Mouse (Mus musculus) limb, embryonic 12.5 days (tissue): ENCODE measurements at regions not wholly inside any gene's neighbourhood (a gene's known extent, or its start where the extent isn't known, plus 50 kb on each side); places are given as distances from the start of the nearest gene placed in this dataset.

Experiments
- ATAC-seq: fragments of 200-750 bp; cut with Nextera tagmentation; 2 replicates; pipeline ENCODE4 v1.8.0; 2017; ENCODE audit warnings: low read depth, moderate TSS enrichment; ENCODE audit not compliant: insufficient number of reproducible peaks, insufficient read depth, low FRiP score, low TSS enrichment
- H3K27ac ChIP-seq: fragments of 300-500 bp; sonication (generic); 2 replicates; pipeline ENCODE4 v1.5.1; 2016; ENCODE audit warnings: mild to moderate bottlenecking, moderate library complexity
- H3K27me3 ChIP-seq: fragments of 300-500 bp; sonication (generic); 2 replicates; pipeline ENCODE4 v1.6.1; 2016; ENCODE audit warnings: mild to moderate bottlenecking, moderate library complexity
- H3K36me3 ChIP-seq: fragments of 300-500 bp; sonication (generic); 2 replicates; pipeline ENCODE4 v1.6.1; 2016; ENCODE audit warnings: mild to moderate bottlenecking, moderate library complexity
- H3K4me1 ChIP-seq: fragments of 300-500 bp; sonication (generic); replicated peaks from 2 replicates; pipeline ENCODE4 v1.6.1; 2016
- H3K4me2 ChIP-seq: fragments of 300-500 bp; sonication (generic); 2 replicates; pipeline ENCODE4 v1.6.1; 2016; ENCODE audit warnings: mild to moderate bottlenecking, moderate library complexity
- H3K4me3 ChIP-seq: fragments of 300-500 bp; sonication (generic); replicated peaks from 2 replicates; pipeline ENCODE4 v1.5.1; 2016; ENCODE audit warnings: mild to moderate bottlenecking
- H3K9ac ChIP-seq: fragments of 300-500 bp; sonication (generic); replicated peaks from 2 replicates; pipeline ENCODE4 v1.6.1; 2016; ENCODE audit warnings: mild to moderate bottlenecking, moderate library complexity
- H3K9me3 ChIP-seq: fragments of 300-500 bp; sonication (generic); 2 replicates; pipeline ENCODE4 v1.6.1; 2016; ENCODE audit warnings: mild to moderate bottlenecking, moderate library complexity
- WGBS: fragments of 180-500 bp; shearing (Covaris S2); methylation state at CpG from one replicate; pipeline ENCODE4 v1.1.7; 2016; 5-methylcytosine and 5-hydroxymethylcytosine counted together

GRCm38 (mm10) chr13:110492296-110493001 lies 97.6 kb downstream of the Plk2 start:
- Histone ChIP-seq H3K27ac (0 out of 2 replicates have a peak overlapping the region, but pooled peaks have one; percentile 17), H3K9ac (no peak overlapping the region), H3K9me3 (no peaks in the 10 kb centered on the region), H3K36me3 (no peaks in the 10 kb centered on the region), H3K4me2 (no peak overlapping the region), H3K4me1 (peaks cover 9% of the 10 kb centered on the region; the same call in 1 of the 2 replicates), H3K4me3 (no peak overlapping the region), H3K27me3 (no peaks in the 10 kb centered on the region)
- ATAC-seq: no peak
- 52% methylated on average over 9 of the region's 9 CpGs for WGBS

- no peak for ATAC-seq
- Histone ChIP-seq H3K9me3 (no peaks in the 10 kb centered on the region), H3K4me3 (no peak overlapping the region), H3K36me3 (no peaks in the 10 kb centered on the region), H3K27me3 (no peaks in the 10 kb centered on the region), H3K9ac (no peak overlapping the region), H3K4me2 (no peak overlapping the region), H3K4me1 (peaks cover 9% of the 10 kb centered on the region; the same call in 1 of the 2 replicates), H3K27ac (no peak overlapping the region)
- WGBS: 83% methylated on average over 7 of the region's 7 CpGs
These were observed 98.2 kb downstream of the Plk2 start for GRCm38 (mm10) chr13:110493002-110493552.

- no peaks in the 10 kb centered on the region for H3K36me3 ChIP-seq
- H3K27me3 ChIP-seq: no peaks in the 10 kb centered on the region
- WGBS: 73% methylated on average over 3 of the region's 3 CpGs
- H3K4me3 ChIP-seq: no peak overlapping the region
- H3K4me1 ChIP-seq: peaks cover 4% of the 10 kb centered on the region; the same call in 1 of the 2 replicates
- no peak overlapping the region for H3K27ac ChIP-seq
- no peaks in the 10 kb centered on the region for H3K9me3 ChIP-seq
- ATAC-seq: no peak
- no peak overlapping the region for H3K4me2 ChIP-seq
- H3K9ac ChIP-seq: no peak overlapping the region
These were observed 102.6 kb downstream of the Plk2 start for GRCm38 (mm10) chr13:110497461-110497860.

GRCm38 (mm10) chr13:110507814-110508362 lies 113.0 kb downstream of the Plk2 start:
- H3K9ac ChIP-seq: no peak overlapping the region
- H3K36me3 ChIP-seq: no peaks in the 10 kb centered on the region
- no peak overlapping the region for H3K4me3 ChIP-seq
- no peak overlapping the region for H3K4me2 ChIP-seq
- H3K27ac ChIP-seq: no peak overlapping the region
- H3K4me1 ChIP-seq: peaks cover 4% of the 10 kb centered on the region; the same call in 1 of the 2 replicates
- no peak for ATAC-seq
- peaks cover 5% of the 10 kb centered on the region; the same call in 1 of the 2 replicates for H3K9me3 ChIP-seq
- H3K27me3 ChIP-seq: no peaks in the 10 kb centered on the region
- WGBS: 24% methylated on average over 1 of the region's 1 CpGs

- Histone ChIP-seq H3K27me3 (no peaks in the 10 kb centered on the region), H3K4me2 (no peak overlapping the region), H3K4me1 (no peaks in the 10 kb centered on the region), H3K27ac (no peak overlapping the region), H3K36me3 (no peaks in the 10 kb centered on the region), H3K9me3 (no peaks in the 10 kb centered on the region), H3K4me3 (no peak overlapping the region), H3K9ac (no peak overlapping the region)
- no peak for ATAC-seq
- WGBS: 91% methylated on average over 8 of the region's 8 CpGs
These were observed 123.1 kb downstream of the Plk2 start for GRCm38 (mm10) chr13:110517986-110518385.

GRCm38 (mm10) chr13:110522974-110523373 lies 128.1 kb downstream of the Plk2 start:
- H3K4me2 ChIP-seq: no peak overlapping the region
- H3K4me3 ChIP-seq: no peak overlapping the region
- no peak for ATAC-seq
- H3K27ac ChIP-seq: no peak overlapping the region
- H3K9me3 ChIP-seq: no peaks in the 10 kb centered on the region
- H3K27me3 ChIP-seq: no peaks in the 10 kb centered on the region
- no peaks in the 10 kb centered on the region for H3K36me3 ChIP-seq
- H3K9ac ChIP-seq: no peak overlapping the region
- 90% methylated on average over 4 of the region's 4 CpGs for WGBS
- no peaks in the 10 kb centered on the region for H3K4me1 ChIP-seq

- no peaks in the 10 kb centered on the region for H3K4me1 ChIP-seq
- no peak for ATAC-seq
- H3K9me3 ChIP-seq: no peaks in the 10 kb centered on the region
- H3K4me3 ChIP-seq: no peak overlapping the region
- no peak overlapping the region for H3K27ac ChIP-seq
- no peak overlapping the region for H3K9ac ChIP-seq
- H3K27me3 ChIP-seq: no peaks in the 10 kb centered on the region
- H3K4me2 ChIP-seq: no peak overlapping the region
- no peaks in the 10 kb centered on the region for H3K36me3 ChIP-seq
- WGBS: 84% methylated on average over 3 of the region's 3 CpGs
These were observed 132.8 kb downstream of the Plk2 start for GRCm38 (mm10) chr13:110527681-110528080.

GRCm38 (mm10) chr13:110529624-110530023 lies 134.8 kb downstream of the Plk2 start:
- ATAC-seq: no peak

GRCm38 (mm10) chr13:110534320-110534764 lies 139.5 kb downstream of the Plk2 start:
- Histone ChIP-seq H3K27ac (no peak overlapping the region), H3K9ac (no peak overlapping the region)
- no peak for ATAC-seq

More at GRCm38 (mm10) chr13:110529624-110530023, 134.8 kb downstream of the Plk2 start:
- Histone ChIP-seq H3K4me3 (no peak overlapping the region), H3K27ac (no peak overlapping the region), H3K4me1 (no peaks in the 10 kb centered on the region), H3K9ac (no peak overlapping the region), H3K36me3 (no peaks in the 10 kb centered on the region), H3K4me2 (no peak overlapping the region), H3K9me3 (no peaks in the 10 kb centered on the region), H3K27me3 (no peaks in the 10 kb centered on the region)
- WGBS: 95% methylated on average over 4 of the region's 4 CpGs

GRCm38 (mm10) chr13:110535785-110536184 lies 140.9 kb downstream of the Plk2 start:
- 72% methylated on average over 2 of the region's 2 CpGs for WGBS
- H3K4me1 ChIP-seq: no peaks in the 10 kb centered on the region; the same call in 1 of the 2 replicates
- no peaks in the 10 kb centered on the region for H3K9me3 ChIP-seq
- no peak overlapping the region for H3K27ac ChIP-seq
- H3K9ac ChIP-seq: no peak overlapping the region
- no peaks in the 10 kb centered on the region for H3K27me3 ChIP-seq
- H3K36me3 ChIP-seq: no peaks in the 10 kb centered on the region
- no peak for ATAC-seq
- H3K4me3 ChIP-seq: no peak overlapping the region
- H3K4me2 ChIP-seq: no peak overlapping the region

More at GRCm38 (mm10) chr13:110534320-110534764, 139.5 kb downstream of the Plk2 start:
- no peak overlapping the region for H3K4me3 ChIP-seq
- no peaks in the 10 kb centered on the region; the same call in 1 of the 2 replicates for H3K4me1 ChIP-seq
- no peaks in the 10 kb centered on the region for H3K9me3 ChIP-seq
- H3K36me3 ChIP-seq: no peaks in the 10 kb centered on the region
- no peak overlapping the region for H3K4me2 ChIP-seq
- H3K27me3 ChIP-seq: no peaks in the 10 kb centered on the region
- WGBS: 43% methylated on average over 7 of the region's 7 CpGs

GRCm38 (mm10) chr13:110537960-110538463 lies 143.2 kb downstream of the Plk2 start:
- H3K4me2 ChIP-seq: no peak overlapping the region
- H3K4me3 ChIP-seq: no peak overlapping the region
- H3K27ac ChIP-seq: no peak overlapping the region
- no peak overlapping the region for H3K9ac ChIP-seq
- H3K4me1 ChIP-seq: no peaks in the 10 kb centered on the region; the same call in 1 of the 2 replicates
- no peaks in the 10 kb centered on the region for H3K27me3 ChIP-seq
- ATAC-seq: no peak
- 70% methylated on average over 7 of the region's 7 CpGs for WGBS
- no peaks in the 10 kb centered on the region for H3K9me3 ChIP-seq
- no peaks in the 10 kb centered on the region for H3K36me3 ChIP-seq
